Mouse (Mus musculus) spleen, adult 2 months (tissue): ENCODE measurements around the gene Irf8. TPM values are rescaled to one million over a fixed set of nuclear protein-coding genes. Genes with fewer than 3 reads are reported as not detected.

Experiments used
- DNase-seq, 2 experiments: peaks; one replicate each; pipeline versions ENCODE4 v3.0.0 to v3.0.0-alpha.2; 2012 to 2021; ENCODE audit warnings: low spot score in 2 of 2, low read depth in 1 of 2
- H3K27ac ChIP-seq: fragments of 200-500 bp; 2 replicates; pipeline ENCODE4 v1.5.1; 2012; ENCODE audit warnings: low read length, inconsistent platforms; ENCODE audit not compliant: insufficient read depth
- H3K27me3 ChIP-seq: fragments of 200-500 bp; 2 replicates; pipeline ENCODE4 v1.6.1; 2012; ENCODE audit warnings: mild to moderate bottlenecking, moderate library complexity, low read length, inconsistent platforms; ENCODE audit not compliant: control insufficient read depth, insufficient read depth
- H3K36me3 ChIP-seq: fragments of 200-500 bp; 2 replicates; pipeline ENCODE4 v1.6.1; 2012; ENCODE audit warnings: mild to moderate bottlenecking, low read length, inconsistent platforms; ENCODE audit not compliant: control insufficient read depth, insufficient read depth
- H3K4me1 ChIP-seq: fragments of 200-500 bp; 2 replicates; pipeline ENCODE4 v1.6.1; 2011; ENCODE audit warnings: inconsistent platforms; ENCODE audit not compliant: control insufficient read depth, insufficient read depth, insufficient read length
- H3K4me3 ChIP-seq: fragments of 200-500 bp; 2 replicates; pipeline ENCODE4 v1.5.1; 2011; ENCODE audit warnings: mild to moderate bottlenecking, inconsistent platforms; ENCODE audit not compliant: insufficient read depth, insufficient read length; ENCODE audit errors: extremely low read depth
- CTCF ChIP-seq: fragments of 200-500 bp; IDR thresholded peaks from 2 replicates; pipeline ENCODE4 v1.5.1; 2011; ENCODE audit warnings: mild to moderate bottlenecking, inconsistent platforms; ENCODE audit not compliant: insufficient read depth, insufficient read length, insufficient replicate concordance; ENCODE audit errors: extremely low read depth
- POLR2A ChIP-seq: fragments of 200-500 bp; IDR thresholded peaks from 2 replicates; pipeline ENCODE4 v1.6.1; 2011; ENCODE audit warnings: low read depth, low read length, inconsistent platforms
- WGBS: fragments of 180-500 bp; shearing (Covaris S2); methylation state at CpG from one replicate; pipeline ENCODE4 v1.1.7; 2018; 5-methylcytosine and 5-hydroxymethylcytosine counted together
- polyA plus RNA-seq: library from polyadenylated mRNA; depleted of rRNA; stranded (reverse); fragments of >200 nt; gene quantifications from 2 replicates; pipeline ENCODE4 v1.2.3, GENCODE M21; 2012

The Irf8 gene
- polyA plus RNA-seq, 1 experiment: 255 TPM

DNA sequence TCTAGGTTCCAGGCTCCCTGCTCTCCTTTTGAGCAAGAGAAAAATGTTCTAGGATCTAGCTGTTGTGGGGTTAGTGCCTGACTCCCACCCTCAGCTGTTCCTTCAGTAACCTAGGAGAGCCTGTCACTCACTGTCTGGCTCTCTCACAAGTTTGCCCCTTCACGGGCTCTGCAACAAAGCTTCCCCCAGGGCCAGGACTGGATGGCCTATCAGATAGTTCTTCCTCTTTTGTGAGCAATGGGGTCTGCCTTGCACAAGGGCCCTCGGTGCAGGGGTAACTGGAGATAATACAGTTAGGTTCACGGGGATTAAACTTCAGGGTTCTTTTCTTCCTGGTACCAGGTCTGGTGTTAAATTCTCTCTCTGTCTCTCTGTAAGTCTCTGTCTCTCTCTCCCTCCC lies 30.5 kb downstream of the Irf8 start:
- DNase-seq: no peak
- H3K36me3 ChIP-seq: no peaks in the 10 kb centered on the region
- WGBS: 16% methylated on average over 3 of the region's 3 CpGs
- H3K4me1 ChIP-seq: peaks cover 54% of the 10 kb centered on the region
- TF ChIP-seq CTCF (no peak), POLR2A (no peak)
- H3K4me3 ChIP-seq: no peak overlapping the region
- H3K27me3 ChIP-seq: no peaks in the 10 kb centered on the region
- H3K27ac ChIP-seq: peak overlapping the region; percentile 68

DNA sequence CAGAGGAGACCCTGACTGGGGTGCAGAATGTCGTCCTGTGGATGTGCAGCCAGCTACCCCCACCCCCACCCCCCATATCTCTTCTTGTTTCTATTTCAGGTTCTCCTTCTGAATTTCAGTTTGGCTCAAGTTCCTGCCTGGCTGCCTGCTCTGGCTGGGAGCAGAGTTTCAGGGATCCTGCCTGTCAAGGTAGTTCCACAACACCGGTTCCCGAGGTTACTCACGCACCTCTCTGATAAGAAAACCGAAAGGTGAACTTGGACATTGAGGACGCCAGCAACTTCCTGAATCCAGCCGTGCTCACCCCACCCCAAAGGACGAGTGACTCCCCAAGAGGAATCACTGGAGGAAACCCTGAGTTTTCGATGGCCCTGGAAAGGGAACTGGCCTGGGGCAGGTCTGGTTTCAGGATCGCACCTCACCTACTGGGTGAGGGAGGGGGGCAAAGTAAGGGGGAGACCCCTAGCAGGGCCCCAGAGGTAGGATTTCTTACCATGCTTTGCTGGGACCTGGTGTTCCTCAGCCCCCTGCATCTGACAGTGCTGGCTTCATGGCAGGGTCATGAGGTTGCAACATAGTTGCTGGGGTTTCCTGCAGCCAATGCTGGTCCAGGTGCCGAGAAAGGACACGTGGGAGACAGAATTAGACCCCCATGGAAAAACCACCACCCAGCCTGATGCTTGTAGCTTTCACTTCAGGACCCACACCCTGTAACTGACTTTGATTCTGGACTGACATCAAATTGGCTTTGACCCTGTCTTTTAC lies 32.5 kb downstream of the Irf8 start:
- no peaks in the 10 kb centered on the region for H3K36me3 ChIP-seq
- no peak overlapping the region for H3K27ac ChIP-seq
- no peak overlapping the region for H3K4me3 ChIP-seq
- H3K27me3 ChIP-seq: no peaks in the 10 kb centered on the region
- H3K4me1 ChIP-seq: peaks cover 44% of the 10 kb centered on the region; the same call in 1 of the 2 replicates
- DNase-seq: no peak
- TF ChIP-seq POLR2A (no peak), CTCF (no peak)
- 36% methylated on average over 12 of the region's 12 CpGs for WGBS

GRCm38 (mm10) chr8:120777184-120777583 lies 41.0 kb downstream of the Irf8 start:
- Histone ChIP-seq H3K4me1 (peaks cover 16% of the 10 kb centered on the region), H3K36me3 (no peaks in the 10 kb centered on the region), H3K27me3 (no peaks in the 10 kb centered on the region), H3K27ac (no peak overlapping the region), H3K4me3 (no peak overlapping the region)
- TF ChIP-seq CTCF: no peak
- TF ChIP-seq POLR2A: no peak
- no peak for DNase-seq
- 46% methylated on average over 10 of the region's 10 CpGs for WGBS

DNA sequence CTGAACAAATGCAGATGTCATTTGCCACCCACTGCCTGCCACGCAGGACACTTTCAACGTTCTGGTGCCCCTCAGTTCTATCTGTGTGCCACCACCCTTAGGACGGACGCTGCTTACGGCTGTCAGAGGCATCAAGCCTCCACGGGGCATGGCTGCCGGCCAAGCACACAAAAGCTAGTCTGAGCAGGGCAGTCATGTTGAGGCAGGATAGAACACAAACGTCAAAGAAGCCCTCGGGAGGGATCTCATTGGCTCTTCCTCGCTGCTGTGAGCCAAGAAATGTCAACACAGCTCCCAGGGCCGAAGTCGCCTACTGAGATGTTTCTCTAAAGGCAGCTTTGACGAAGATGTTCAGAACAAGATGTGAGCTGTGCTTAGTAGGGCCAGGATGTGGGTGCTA lies 41.6 kb downstream of the Irf8 start:
- H3K4me1 ChIP-seq: peaks cover 16% of the 10 kb centered on the region
- H3K27me3 ChIP-seq: no peaks in the 10 kb centered on the region
- H3K4me3 ChIP-seq: no peak overlapping the region
- 65% methylated on average over 13 of the region's 13 CpGs for WGBS
- no peak for DNase-seq
- no peaks in the 10 kb centered on the region for H3K36me3 ChIP-seq
- TF ChIP-seq CTCF (no peak), POLR2A (no peak)
- no peak overlapping the region for H3K27ac ChIP-seq

- 65% methylated on average over 7 of the region's 7 CpGs for WGBS
- Histone ChIP-seq H3K36me3 (no peaks in the 10 kb centered on the region), H3K27ac (no peak overlapping the region), H3K4me3 (no peak overlapping the region), H3K27me3 (no peaks in the 10 kb centered on the region), H3K4me1 (peaks cover 16% of the 10 kb centered on the region)
- TF ChIP-seq POLR2A (no peak), CTCF (no peak)
- DNase-seq: no peak
Measured at GRCm38 (mm10) chr8:120779106-120779505, 42.9 kb downstream of the Irf8 start.

GRCm38 (mm10) chr8:120783781-120784180 lies 47.6 kb downstream of the Irf8 start:
- no peak for TF ChIP-seq POLR2A
- TF ChIP-seq CTCF: no peak
- Histone ChIP-seq H3K27ac (0 out of 2 replicates have a peak overlapping the region, but pooled peaks have one; percentile 24), H3K4me1 (no peaks in the 10 kb centered on the region; the same call in 1 of the 2 replicates), H3K36me3 (no peaks in the 10 kb centered on the region), H3K27me3 (no peaks in the 10 kb centered on the region), H3K4me3 (no peak overlapping the region)
- WGBS: 49% methylated on average over 4 of the region's 4 CpGs
- no peak for DNase-seq

DNA sequence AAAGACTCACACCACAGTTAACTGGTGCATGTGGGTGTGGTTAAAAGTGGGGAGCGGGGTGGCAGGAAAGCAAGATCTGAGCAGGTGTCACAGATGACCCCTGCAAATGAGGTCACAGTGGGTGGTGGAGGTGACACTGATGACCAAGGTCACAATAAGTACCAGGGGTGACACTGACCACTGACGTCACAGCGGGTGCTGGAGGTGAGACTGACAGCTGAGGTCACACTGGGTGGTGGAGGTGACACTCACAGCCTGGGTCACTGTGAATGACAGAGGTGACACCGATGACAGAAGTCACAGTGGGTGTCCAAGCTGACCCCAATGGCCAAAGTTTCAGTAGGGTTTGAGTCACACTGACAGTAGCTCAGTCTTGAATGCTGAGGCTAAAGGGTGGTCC lies 50.6 kb downstream of the Irf8 start:
- no peak for DNase-seq
- TF ChIP-seq POLR2A (no peak), CTCF (no peak)
- no peaks in the 10 kb centered on the region; the same call in 1 of the 2 replicates for H3K4me1 ChIP-seq
- no peaks in the 10 kb centered on the region for H3K36me3 ChIP-seq
- 81% methylated on average over 4 of the region's 4 CpGs for WGBS
- no peak overlapping the region for H3K27ac ChIP-seq
- H3K4me3 ChIP-seq: no peak overlapping the region
- H3K27me3 ChIP-seq: no peaks in the 10 kb centered on the region
